In the genomic region with DNA sequence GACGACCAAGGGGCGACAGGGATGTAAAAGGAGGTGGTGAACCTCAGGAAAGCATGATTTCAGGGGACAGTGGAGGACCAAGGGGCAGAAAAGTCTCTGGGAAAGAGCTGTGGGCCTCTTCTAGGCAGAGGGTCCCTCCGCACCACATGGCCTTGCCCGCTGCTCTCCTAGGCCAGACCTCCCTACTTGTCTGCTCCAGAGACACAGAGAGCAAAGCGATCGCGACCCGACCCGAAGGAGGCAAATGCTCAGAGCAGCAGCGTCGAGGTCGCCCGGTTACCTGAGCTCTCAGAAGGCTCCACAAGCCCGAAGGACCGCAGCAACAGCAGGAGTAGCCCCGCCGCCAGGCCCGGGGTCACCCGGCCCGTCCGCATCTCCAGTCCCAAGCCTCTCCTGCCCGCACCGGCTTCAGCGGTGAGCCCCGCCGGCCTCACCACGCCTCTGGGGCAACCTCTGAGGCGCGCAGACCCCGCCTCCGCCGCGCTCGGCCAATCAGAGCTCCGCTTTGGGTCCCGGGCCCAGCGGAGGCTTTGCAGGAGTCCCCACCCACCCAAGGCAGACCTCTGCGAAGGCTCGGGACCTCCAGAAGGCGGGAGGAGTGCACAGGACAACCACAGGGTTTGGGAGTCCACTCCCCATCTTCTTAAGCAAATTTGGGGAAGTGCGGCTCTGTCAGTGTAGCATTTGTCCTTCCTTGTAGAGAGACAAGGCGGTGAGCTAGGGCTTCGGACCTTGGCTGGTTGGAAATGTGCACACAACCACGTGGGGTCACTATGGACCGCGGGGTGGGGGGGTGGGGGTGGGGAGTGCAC, we compare ENCODE assay signal across 8 mouse cellular contexts. TPM values are rescaled to one million over a fixed set of nuclear protein-coding genes. Genes with fewer than 3 reads are reported as not detected.
DNase-seq lines count a peak whose midpoint lies in the region; ATAC-seq and TF ChIP-seq lines count a peak whose summit lies in the region.

A gene (minus strand): TSS at position 446 of the 812 bp plus-strand sequence.

- DNase-seq in WW6 (ENCODE audit: low read depth, low spot score): peak; percentile 87
- peak; percentile 58 to 71 for DNase-seq in cerebellum, postnatal 36 days
- peak; percentile 85 for DNase-seq in gastrocnemius, adult 2 months
- DNase-seq in hindbrain, postnatal 0 days (ENCODE audit: low spot score): peak; percentile 68
- peak; percentile 10 to 89 for DNase-seq in left cerebral cortex, postnatal 10 days (ENCODE audit: extremely low spot score in 1 of 2, low spot score in 2 of 2)
- peak; percentile 48 for DNase-seq in right cerebral cortex, postnatal 25 days
- peak; percentile 68 to 81 for DNase-seq in urinary bladder, postnatal 36 days (ENCODE audit: low spot score in 2 of 2)

- intact Hi-C loops in gastrocnemius, adult 2 months (cut with DNase I): no loop called here
- intact Hi-C loops in left cerebral cortex, postnatal 10 days (cut with DNase I): no loop called here

- no peak within 1 kb of the TSS for H3K27ac ChIP-seq in gastrocnemius, adult 2 months
- H3K27ac ChIP-seq in hindbrain, postnatal 0 days: no peak within 1 kb of the TSS

- peak within 1 kb of the TSS; percentile 77 for H3K4me3 ChIP-seq in gastrocnemius, adult 2 months
- H3K4me3 ChIP-seq in hindbrain, postnatal 0 days (ENCODE audit: low read length): peak within 1 kb of the TSS; percentile 53

- 2% methylated on average over 46 of the region's 46 CpGs for WGBS in hindbrain, postnatal 0 days

- no peaks in the 10 kb centered on the region for H3K27me3 ChIP-seq in hindbrain, postnatal 0 days (ENCODE audit: insufficient read depth, low read length)

- H3K4me1 ChIP-seq in hindbrain, postnatal 0 days (ENCODE audit: insufficient read depth, low read length): no peaks in the 10 kb centered on the region

- peak within 1 kb of the TSS; percentile 83 for H3K4me2 ChIP-seq in hindbrain, postnatal 0 days (ENCODE audit: low read depth, low read length)

- no peaks in the 10 kb centered on the region for H3K36me3 ChIP-seq in hindbrain, postnatal 0 days (ENCODE audit: insufficient read depth, low read length)

- no peak for TF ChIP-seq CTCF in gastrocnemius, adult 2 months (IDR thresholded peaks at IDR 0.05)
- no peak for TF ChIP-seq CTCF in hindbrain, postnatal 0 days (IDR thresholded peaks at IDR 0.05; ENCODE audit: low read depth)

- ATAC-seq in hindbrain, postnatal 0 days: peak; percentile 96
- peak; percentile 99 for ATAC-seq in megakaryocyte-erythroid progenitor cell, adult 5-6 weeks (replicated peaks; ENCODE audit: low FRiP score, low TSS enrichment, poor library complexity, severe bottlenecking)

- H3K9ac ChIP-seq in hindbrain, postnatal 0 days (replicated peaks; ENCODE audit: low read length): peak within 1 kb of the TSS; percentile 54

- no peaks in the 10 kb centered on the region for H3K9me3 ChIP-seq in hindbrain, postnatal 0 days (ENCODE audit: low read length)

RNA-seq across cellular contexts. Expression of the gene that starts here (rescaled TPM):
- total RNA-seq in gastrocnemius, adult 2 months (2021): under 1 TPM; 0.03 to 0.05 TPM
- 2.5 and 2.6 TPM in 2 replicates for total RNA-seq in hindbrain, postnatal 0 days (2014; rRNA removed)
- 1.8 and 2.0 TPM in 2 replicates for polyA plus RNA-seq in hindbrain, postnatal 0 days (2015; fragmentation: Nextera tagmentation; extraction: Ambion mirVana)
- total RNA-seq in left cerebral cortex, postnatal 10 days (2021): 1 to 10 TPM; 5.7 to 7.8 TPM
- 0.55 and 1.4 TPM in 2 replicates for total RNA-seq in megakaryocyte-erythroid progenitor cell, adult 5-6 weeks (2014; fragmentation: Nextera tagmentation)
- 0.80 and 2.4 TPM in 2 replicates for total RNA-seq in megakaryocyte-erythroid progenitor cell, adult 5-6 weeks (2017)

Comparison
In these comparisons a context has a peak if more than half of its experiments do, and no peak if none do; other contexts are left out.
1. Peak in DNase-seq and H3K4me3 ChIP-seq in gastrocnemius, adult 2 months; RNA of the gene not detected or under 1 TPM.